Mouse (Mus musculus) MN1 (cell line): ENCODE data around the gene D930020B18Rik.

ENCODE experiments used
- DNase-seq: peaks from one replicate; pipeline ENCODE4 v3.0.0-alpha.2; 2016; ENCODE audit warnings: low spot score

D930020B18Rik gene

GRCm38 (mm10) chr10:121641272-121642053, at the start of gene D930020B18Rik:
Gene D930020B18Rik, plus strand, starts transcription at chr10:121641588.
- DNase-seq: no peak

- no peak for DNase-seq
These were observed 44.8 kb upstream of the D930020B18Rik start for GRCm38 (mm10) chr10:121596580-121596979.

- no peak for DNase-seq
These were observed 40.1 kb upstream of the D930020B18Rik start for GRCm38 (mm10) chr10:121601272-121601671.

GRCm38 (mm10) chr10:121603556-121603955, 37.8 kb upstream of the D930020B18Rik start:
- DNase-seq: no peak

GRCm38 (mm10) chr10:121604632-121605344, 36.6 kb upstream of the D930020B18Rik start:
- no peak for DNase-seq

- no peak for DNase-seq
These were observed 33.2 kb upstream of the D930020B18Rik start for GRCm38 (mm10) chr10:121608177-121608576.

GRCm38 (mm10) chr10:121611587-121611986, 29.8 kb upstream of the D930020B18Rik start:
- DNase-seq: peak; percentile 81

- DNase-seq: peak; percentile 67
These were observed 28.9 kb upstream of the D930020B18Rik start for GRCm38 (mm10) chr10:121612448-121612847.

GRCm38 (mm10) chr10:121613570-121613969, 27.8 kb upstream of the D930020B18Rik start:
- no peak for DNase-seq

- DNase-seq: no peak
These were observed 26.1 kb upstream of the D930020B18Rik start for GRCm38 (mm10) chr10:121615146-121615870.

- no peak for DNase-seq
These were observed 25.5 kb upstream of the D930020B18Rik start for GRCm38 (mm10) chr10:121615935-121616334.

GRCm38 (mm10) chr10:121622431-121622830, 19.0 kb upstream of the D930020B18Rik start:
- DNase-seq: no peak

GRCm38 (mm10) chr10:121623670-121624069, 17.7 kb upstream of the D930020B18Rik start:
- DNase-seq: no peak

- no peak for DNase-seq
These were observed 16.4 kb upstream of the D930020B18Rik start for GRCm38 (mm10) chr10:121625006-121625405.

- peak; percentile 91 for DNase-seq
These were observed 15.8 kb upstream of the D930020B18Rik start for GRCm38 (mm10) chr10:121625407-121626185.

- peak; percentile 100 for DNase-seq
These were observed 15.1 kb upstream of the D930020B18Rik start, which contains the start of gene Xpot for GRCm38 (mm10) chr10:121626186-121626882. Gene Xpot, minus strand, starts transcription at chr10:121626332.

GRCm38 (mm10) chr10:121627216-121627852, 14.1 kb upstream of the D930020B18Rik start:
- no peak for DNase-seq

- DNase-seq: no peak
These were observed 12.8 kb upstream of the D930020B18Rik start for GRCm38 (mm10) chr10:121628561-121629040.

GRCm38 (mm10) chr10:121634159-121634558, 7.2 kb upstream of the D930020B18Rik start:
- DNase-seq: no peak

- DNase-seq: no peak
These were observed 5.1 kb upstream of the D930020B18Rik start for GRCm38 (mm10) chr10:121636276-121636675.
